Mouse (Mus musculus): Measurements from ENCODE around the gene Apol11b. TPM values are rescaled to one million over a fixed set of nuclear protein-coding genes. Genes with fewer than 3 reads are reported as not detected.
"Not testable (repeated sequence)": the region's sequence is repeated elsewhere in the genome, so short reads cannot be mapped to it uniquely, and the experiment has no call there.

Apol11b gene
- polyA plus RNA-seq, 1 experiment from 2014 or later = 0.25 TPM

DNA sequence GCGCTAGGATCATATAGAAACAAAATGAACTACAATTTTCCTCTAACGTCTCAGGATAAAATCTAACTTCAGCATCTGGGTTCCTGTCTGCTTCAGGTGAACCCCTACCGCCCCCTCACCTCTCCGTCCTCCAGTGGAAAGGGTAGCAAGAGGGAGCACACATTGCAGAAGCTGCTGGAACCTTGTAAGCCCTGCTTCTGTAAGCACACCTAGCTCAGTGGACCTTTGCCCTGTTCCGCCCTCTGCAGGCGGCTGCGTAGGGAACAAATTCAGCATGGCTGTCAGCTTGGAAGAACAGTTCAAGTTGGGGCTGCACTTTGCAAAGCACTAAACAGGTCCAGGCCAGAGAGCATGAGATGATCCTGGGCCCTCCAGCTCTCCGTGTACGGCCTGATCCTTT, 14.4 kb downstream of the Apol11b start:
- DNase-seq (ENCODE audit: low spot score); H3K36me3 ChIP-seq (ENCODE audit: insufficient read depth, low read length); H3K4me1 ChIP-seq (ENCODE audit: insufficient read depth, low read depth, low read length); H3K27me3 ChIP-seq (replicated peaks; ENCODE audit: insufficient read depth, low read length); H3K9me3 ChIP-seq (ENCODE audit: low read length); H3K4me2 ChIP-seq (replicated peaks; ENCODE audit: low read depth, low read length); H3K4me3 ChIP-seq (ENCODE audit: low read depth, low read length); H3K9ac ChIP-seq (replicated peaks; ENCODE audit: low read depth); ATAC-seq; H3K27ac ChIP-seq (ENCODE audit: low read length): not testable (repeated sequence)
- WGBS = 43% methylated on average over 9 of the region's 9 CpGs
- peak; percentile 52 for TF ChIP-seq CTCF (IDR thresholded peaks at IDR 0.05)

DNA sequence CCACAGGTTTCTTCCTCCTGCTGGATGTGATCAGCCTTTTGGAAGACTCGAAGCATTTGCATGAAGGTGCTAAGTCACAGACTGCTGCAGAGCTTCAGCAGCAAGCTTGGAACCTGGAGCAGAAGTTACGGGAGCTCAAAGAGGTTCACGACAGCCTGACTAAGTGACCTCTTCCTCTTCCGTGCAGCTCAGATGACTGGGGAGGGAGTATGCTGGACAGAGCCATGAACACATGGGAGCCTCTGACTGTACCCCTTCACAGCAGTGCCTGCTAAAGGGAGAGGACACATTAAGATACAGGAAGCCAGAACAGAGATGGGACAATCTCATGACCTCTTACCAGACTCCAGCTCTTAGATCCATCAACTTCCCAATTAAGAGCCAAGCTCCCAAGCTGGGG, 16.6 kb downstream of the Apol11b start:
- ATAC-seq; H3K4me3 ChIP-seq (ENCODE audit: low read depth, low read length); H3K9me3 ChIP-seq (ENCODE audit: low read length); H3K4me1 ChIP-seq (ENCODE audit: insufficient read depth, low read depth, low read length); H3K36me3 ChIP-seq (ENCODE audit: insufficient read depth, low read length); DNase-seq (ENCODE audit: low spot score); H3K27me3 ChIP-seq (replicated peaks; ENCODE audit: insufficient read depth, low read length); H3K9ac ChIP-seq (replicated peaks; ENCODE audit: low read depth); H3K27ac ChIP-seq (ENCODE audit: low read length); H3K4me2 ChIP-seq (replicated peaks; ENCODE audit: low read depth, low read length): not testable (repeated sequence)
- WGBS = 60% methylated on average over 4 of the region's 4 CpGs

DNA sequence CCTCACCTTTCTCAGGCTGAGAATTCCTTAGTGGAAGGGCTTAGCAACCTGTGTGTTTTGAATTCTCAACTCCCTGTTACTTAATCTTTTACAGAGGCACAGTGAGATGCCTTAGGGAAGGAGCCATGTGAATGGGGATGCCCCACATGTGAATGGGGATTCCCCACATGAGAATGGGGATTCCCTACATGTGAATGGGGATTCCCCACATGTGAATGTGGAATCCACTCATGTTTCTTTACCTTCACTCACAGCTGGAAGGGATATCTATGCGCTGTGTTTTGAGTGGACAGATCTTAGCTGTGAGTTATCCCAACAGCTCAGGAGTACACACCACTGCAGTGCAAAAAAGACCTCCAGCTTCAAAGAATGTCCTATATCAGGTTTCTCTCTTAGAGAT, 18.4 kb downstream of the Apol11b start:
- H3K4me3 ChIP-seq (ENCODE audit: low read depth, low read length) = no peak overlapping the region
- no peaks in the 10 kb centered on the region for H3K36me3 ChIP-seq (ENCODE audit: insufficient read depth, low read length)
- no peak for ATAC-seq
- H3K27me3 ChIP-seq (replicated peaks; ENCODE audit: insufficient read depth, low read length) = no peaks in the 10 kb centered on the region
- H3K4me2 ChIP-seq (replicated peaks; ENCODE audit: low read depth, low read length) = no peak overlapping the region
- no peaks in the 10 kb centered on the region for H3K4me1 ChIP-seq (ENCODE audit: insufficient read depth, low read depth, low read length)
- H3K9me3 ChIP-seq (ENCODE audit: low read length) = no peaks in the 10 kb centered on the region
- 87% methylated on average over 1 of the region's 1 CpGs for WGBS
- no peak overlapping the region for H3K27ac ChIP-seq (ENCODE audit: low read length)
- no peak overlapping the region for H3K9ac ChIP-seq (replicated peaks; ENCODE audit: low read depth)
- TF ChIP-seq CTCF (IDR thresholded peaks at IDR 0.05) (no peak), EP300 (IDR thresholded peaks at IDR 0.05) (no peak)
- DNase-seq (ENCODE audit: low spot score) = no peak

DNA sequence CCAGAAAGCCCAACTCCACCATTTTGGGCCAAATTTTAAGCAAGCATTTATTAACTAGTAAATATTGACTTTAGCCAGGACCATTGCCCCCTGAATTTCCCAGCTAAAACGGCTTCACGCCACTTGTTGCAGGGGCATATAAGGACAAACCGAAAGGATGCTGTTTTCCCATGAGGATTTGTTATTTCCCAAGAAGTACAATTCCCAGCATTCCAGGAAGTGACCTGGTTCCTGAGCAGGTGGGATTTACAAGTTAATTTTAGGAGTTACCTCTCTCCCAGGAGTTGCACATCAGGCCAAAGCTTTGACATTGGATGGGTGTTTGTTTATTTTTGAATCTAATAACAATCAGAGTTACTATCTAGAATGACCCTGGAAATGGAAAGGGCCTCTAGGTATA, 37.0 kb downstream of the Apol11b start:
- no peak for DNase-seq (ENCODE audit: low spot score)
- no peak overlapping the region for H3K4me3 ChIP-seq (ENCODE audit: low read depth, low read length)
- no peak overlapping the region for H3K4me2 ChIP-seq (replicated peaks; ENCODE audit: low read depth, low read length)
- H3K27ac ChIP-seq (ENCODE audit: low read length) = no peak overlapping the region
- no peak overlapping the region for H3K9ac ChIP-seq (replicated peaks; ENCODE audit: low read depth)
- TF ChIP-seq EP300 (IDR thresholded peaks at IDR 0.05) (no peak), CTCF (IDR thresholded peaks at IDR 0.05) (no peak)
- H3K36me3 ChIP-seq (ENCODE audit: insufficient read depth, low read length) = no peaks in the 10 kb centered on the region
- no peaks in the 10 kb centered on the region for H3K4me1 ChIP-seq (ENCODE audit: insufficient read depth, low read depth, low read length)
- no peaks in the 10 kb centered on the region for H3K9me3 ChIP-seq (ENCODE audit: low read length)
- 91% methylated on average over 3 of the region's 3 CpGs for WGBS
- H3K27me3 ChIP-seq (replicated peaks; ENCODE audit: insufficient read depth, low read length) = no peaks in the 10 kb centered on the region
- ATAC-seq = no peak

DNA sequence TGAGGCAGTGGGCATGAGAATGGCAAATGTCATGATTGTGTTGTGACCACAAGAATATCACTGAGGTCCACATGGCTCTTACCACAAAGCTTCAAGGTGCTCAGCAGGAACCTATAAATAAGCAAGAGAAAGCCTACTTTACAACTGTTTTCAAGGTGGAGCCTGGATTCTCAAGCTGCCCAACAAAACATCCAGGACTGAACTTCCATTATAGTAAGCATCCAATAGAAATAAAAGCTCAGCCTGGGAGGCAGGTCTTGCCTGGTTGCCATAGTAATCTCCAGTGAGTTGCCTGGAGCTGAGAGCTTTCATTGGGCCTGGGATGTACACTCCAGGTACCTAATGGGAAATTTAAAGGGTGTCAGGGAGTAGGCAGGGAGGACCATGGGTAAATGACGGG, 44.1 kb downstream of the Apol11b start, which contains the start of gene Gm36245:
TSS of gene Gm36245 (plus strand) at position 301 of the 400 bp plus-strand sequence.
- no peak within 1 kb of the TSS for H3K4me2 ChIP-seq (replicated peaks; ENCODE audit: low read depth, low read length)
- no peak within 1 kb of the TSS for H3K4me3 ChIP-seq (ENCODE audit: low read depth, low read length)
- no peak for ATAC-seq
- no peaks in the 10 kb centered on the region for H3K4me1 ChIP-seq (ENCODE audit: insufficient read depth, low read depth, low read length)
- H3K9me3 ChIP-seq (ENCODE audit: low read length) = no peaks in the 10 kb centered on the region
- WGBS = 80% methylated on average over 1 of the region's 1 CpGs
- H3K36me3 ChIP-seq (ENCODE audit: insufficient read depth, low read length) = no peaks in the 10 kb centered on the region
- TF ChIP-seq EP300 (IDR thresholded peaks at IDR 0.05) (no peak), CTCF (IDR thresholded peaks at IDR 0.05) (no peak)
- H3K27me3 ChIP-seq (replicated peaks; ENCODE audit: insufficient read depth, low read length) = no peaks in the 10 kb centered on the region
- H3K9ac ChIP-seq (replicated peaks; ENCODE audit: low read depth) = no peak within 1 kb of the TSS
- 0 out of 2 replicates have a peak within 1 kb of the TSS, but pooled peaks have one; percentile 20 for H3K27ac ChIP-seq (ENCODE audit: low read length)
- no peak for DNase-seq (ENCODE audit: low spot score)

DNA sequence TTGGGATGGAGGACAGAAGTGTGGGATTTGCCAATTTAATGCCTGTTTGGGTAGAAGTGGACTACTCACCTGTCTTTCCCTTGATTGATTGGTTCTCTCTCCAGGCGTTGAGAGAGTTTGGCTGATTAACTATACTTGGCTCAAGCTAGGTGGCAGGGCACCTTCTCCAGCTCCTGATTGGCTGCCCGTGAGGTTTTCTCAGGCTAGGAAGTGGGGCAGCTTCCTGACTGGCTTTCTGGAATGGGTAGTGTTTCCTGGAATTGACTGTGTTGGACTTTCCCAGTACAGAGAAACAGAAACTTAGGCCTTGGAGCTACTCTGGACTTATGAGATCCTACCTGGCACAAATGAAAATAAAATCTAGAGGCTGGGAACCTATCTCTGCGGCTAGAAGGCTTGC, 44.7 kb downstream of the Apol11b start:
- no peak for TF ChIP-seq CTCF (IDR thresholded peaks at IDR 0.05)
- peak; percentile 28; the same call in 1 of the 2 replicates for TF ChIP-seq EP300 (IDR thresholded peaks at IDR 0.05)
- no peak overlapping the region for H3K4me2 ChIP-seq (replicated peaks; ENCODE audit: low read depth, low read length)
- no peak overlapping the region for H3K27ac ChIP-seq (ENCODE audit: low read length)
- H3K4me3 ChIP-seq (ENCODE audit: low read depth, low read length) = no peak overlapping the region
- H3K4me1 ChIP-seq (ENCODE audit: insufficient read depth, low read depth, low read length) = no peaks in the 10 kb centered on the region
- no peaks in the 10 kb centered on the region for H3K36me3 ChIP-seq (ENCODE audit: insufficient read depth, low read length)
- no peaks in the 10 kb centered on the region for H3K9me3 ChIP-seq (ENCODE audit: low read length)
- no peaks in the 10 kb centered on the region for H3K27me3 ChIP-seq (replicated peaks; ENCODE audit: insufficient read depth, low read length)
- ATAC-seq = peak; percentile 70
- peak; percentile 18 for DNase-seq (ENCODE audit: low spot score)
- H3K9ac ChIP-seq (replicated peaks; ENCODE audit: low read depth) = no peak overlapping the region
- 31% methylated on average over 3 of the region's 3 CpGs for WGBS

DNA sequence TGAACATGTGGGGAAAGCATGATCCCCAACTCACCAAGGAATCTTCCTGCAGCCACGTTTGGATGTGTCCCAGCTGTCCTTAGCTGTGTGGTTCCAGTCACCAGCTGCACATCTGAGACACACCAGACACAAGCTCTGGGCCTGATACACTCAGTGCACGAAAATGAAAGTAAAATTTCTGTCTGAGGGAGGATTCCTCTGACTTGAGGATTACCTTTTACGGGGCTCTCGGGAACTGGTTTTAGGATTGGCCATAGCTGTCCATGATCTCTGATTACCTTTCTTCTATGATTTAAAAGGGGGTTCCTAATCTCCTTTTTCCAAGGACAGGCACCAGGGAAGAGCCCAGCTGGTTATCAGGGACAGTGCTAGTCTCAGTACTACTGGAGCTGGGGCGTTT, 47.1 kb downstream of the Apol11b start, which contains the start of gene Apol10b:
TSS of gene Apol10b (minus strand) at position 165 of the 400 bp plus-strand sequence.
- no peak within 1 kb of the TSS for H3K9ac ChIP-seq (replicated peaks; ENCODE audit: low read depth)
- DNase-seq (ENCODE audit: low spot score) (no peak), ATAC-seq (no peak)
- no peak within 1 kb of the TSS for H3K4me2 ChIP-seq (replicated peaks; ENCODE audit: low read depth, low read length)
- no peaks in the 10 kb centered on the region for H3K9me3 ChIP-seq (ENCODE audit: low read length)
- 43% methylated on average over 5 of the region's 5 CpGs for whole genome bisulfite sequencing
- TF ChIP-seq CTCF (IDR thresholded peaks at IDR 0.05) (no peak), EP300 (IDR thresholded peaks at IDR 0.05) (no peak)
- no peaks in the 10 kb centered on the region for H3K27me3 ChIP-seq (replicated peaks; ENCODE audit: insufficient read depth, low read length)
- no peak within 1 kb of the TSS for H3K4me3 ChIP-seq (ENCODE audit: low read depth, low read length)
- no peak within 1 kb of the TSS for H3K27ac ChIP-seq (ENCODE audit: low read length)
- H3K4me1 ChIP-seq (ENCODE audit: insufficient read depth, low read depth, low read length) = no peaks in the 10 kb centered on the region
- H3K36me3 ChIP-seq (ENCODE audit: insufficient read depth, low read length) = no peaks in the 10 kb centered on the region
